Mouse (Mus musculus) forebrain, embryonic 16.5 days (tissue): ENCODE results near the gene Nprl3. TPM values are rescaled to one million over a fixed set of nuclear protein-coding genes. Genes with fewer than 3 reads are reported as not detected.

ENCODE experiments used
- ATAC-seq: fragments of 200-750 bp; cut with Nextera tagmentation; 2 replicates; pipeline ENCODE4 v1.8.0; 2017; ENCODE audit warnings: mild to moderate bottlenecking, moderate library complexity
- H3K27ac ChIP-seq: fragments of 300-500 bp; sonication (generic); 2 replicates; pipeline ENCODE4 v1.5.1; 2014; ENCODE audit warnings: low read length, control low read depth
- H3K27me3 ChIP-seq: fragments of 300-500 bp; sonication (generic); replicated peaks from 2 replicates; pipeline ENCODE4 v1.6.1; 2014; ENCODE audit warnings: low read length; ENCODE audit not compliant: control insufficient read depth, insufficient read depth
- H3K36me3 ChIP-seq: fragments of 300-500 bp; sonication (generic); 2 replicates; pipeline ENCODE4 v1.6.1; 2014; ENCODE audit not compliant: control insufficient read depth, insufficient read depth
- H3K4me1 ChIP-seq: fragments of 300-500 bp; sonication (generic); replicated peaks from 2 replicates; pipeline ENCODE4 v1.6.1; 2014; ENCODE audit warnings: low read length; ENCODE audit not compliant: control insufficient read depth, insufficient read depth
- H3K4me2 ChIP-seq: fragments of 300-500 bp; sonication (generic); 2 replicates; pipeline ENCODE4 v1.6.1; 2014; ENCODE audit warnings: mild to moderate bottlenecking, low read length, control low read depth
- H3K4me3 ChIP-seq: fragments of 300-500 bp; sonication (generic); replicated peaks from 2 replicates; pipeline ENCODE4 v1.5.1; 2014; ENCODE audit warnings: mild to moderate bottlenecking, low read length, control low read depth
- H3K9ac ChIP-seq: fragments of 300-500 bp; sonication (generic); replicated peaks from 2 replicates; pipeline ENCODE4 v1.6.1; 2014; ENCODE audit warnings: low read depth, low read length, control low read depth
- H3K9me3 ChIP-seq: fragments of 300-500 bp; sonication (generic); 2 replicates; pipeline ENCODE4 v1.6.1; 2016; ENCODE audit warnings: low read length; ENCODE audit not compliant: control insufficient read depth
- WGBS: fragments of 180-500 bp; shearing (Covaris S2); extraction: QIAGEN DNeasy Blood & Tissue Kit; methylation state at CpG from one replicate; pipeline ENCODE4 v1.1.7; 2014; 5-methylcytosine and 5-hydroxymethylcytosine counted together
- polyA plus RNA-seq: library from polyadenylated mRNA; unstranded; fragments of >200 nt; fragmentation: Nextera tagmentation; extraction: Ambion mirVana; gene quantifications from 2 replicates; pipeline ENCODE4 v1.2.1, GENCODE M21; 2015

Gene Nprl3
- polyA plus RNA-seq, 1 experiment from 2014 or later: 56.7 TPM

GRCm38 (mm10) chr11:32224468-32225139 is 42.9 kb downstream of the Nprl3 start:
- WGBS: 25% methylated on average over 4 of the region's 4 CpGs
- no peaks in the 10 kb centered on the region for H3K9me3 ChIP-seq
- H3K36me3 ChIP-seq: no peaks in the 10 kb centered on the region
- peak; percentile 24 for ATAC-seq
- H3K4me1 ChIP-seq: peaks cover 44% of the 10 kb centered on the region
- H3K27me3 ChIP-seq: peaks cover 17% of the 10 kb centered on the region
- H3K4me2 ChIP-seq: no peak overlapping the region
- no peak overlapping the region for H3K9ac ChIP-seq
- H3K4me3 ChIP-seq: no peak overlapping the region
- H3K27ac ChIP-seq: peak overlapping the region; percentile 64

- peaks cover 17% of the 10 kb centered on the region for H3K27me3 ChIP-seq
- no peak for ATAC-seq
- H3K36me3 ChIP-seq: no peaks in the 10 kb centered on the region
- H3K4me2 ChIP-seq: no peak overlapping the region
- no peak overlapping the region for H3K9ac ChIP-seq
- 78% methylated on average over 4 of the region's 4 CpGs for WGBS
- no peak overlapping the region for H3K27ac ChIP-seq
- peaks cover 44% of the 10 kb centered on the region for H3K4me1 ChIP-seq
- no peaks in the 10 kb centered on the region for H3K9me3 ChIP-seq
- H3K4me3 ChIP-seq: no peak overlapping the region
These were observed 44.1 kb downstream of the Nprl3 start for GRCm38 (mm10) chr11:32223297-32223967.

- Histone ChIP-seq H3K4me3 (peak overlapping the region; percentile 59), H3K4me1 (peaks cover 43% of the 10 kb centered on the region), H3K9me3 (no peaks in the 10 kb centered on the region), H3K4me2 (peak overlapping the region; percentile 96), H3K27ac (no peak overlapping the region), H3K36me3 (no peaks in the 10 kb centered on the region), H3K27me3 (peaks cover 17% of the 10 kb centered on the region), H3K9ac (no peak overlapping the region; the same call in 1 of the 2 replicates)
- ATAC-seq: no peak
- 8% methylated on average over 21 of the region's 21 CpGs for WGBS
These were observed 44.8 kb downstream of the Nprl3 start for GRCm38 (mm10) chr11:32222570-32223194.

- WGBS: 0% methylated on average over 58 of the region's 72 CpGs
- H3K9me3 ChIP-seq: no peaks in the 10 kb centered on the region
- H3K27ac ChIP-seq: peak within 1 kb of the TSS; percentile 42; the same call in 1 of the 2 replicates
- peak within 1 kb of the TSS; percentile 72 for H3K9ac ChIP-seq
- H3K4me3 ChIP-seq: peak within 1 kb of the TSS; percentile 59
- H3K36me3 ChIP-seq: no peaks in the 10 kb centered on the region
- H3K4me2 ChIP-seq: peak within 1 kb of the TSS; percentile 96
- H3K4me1 ChIP-seq: peaks cover 39% of the 10 kb centered on the region
- peak; percentile 32; the same call in 1 of the 2 replicates for ATAC-seq
- peaks cover 17% of the 10 kb centered on the region for H3K27me3 ChIP-seq
These were observed 45.5 kb downstream of the Nprl3 start, which contains the start of gene Rhbdf1 for GRCm38 (mm10) chr11:32221951-32222409. Gene Rhbdf1, minus strand, starts transcription at chr11:32222300.

GRCm38 (mm10) chr11:32221225-32221950 is 46.1 kb downstream of the Nprl3 start:
- H3K9ac ChIP-seq: peak overlapping the region; percentile 72
- H3K27ac ChIP-seq: peak overlapping the region; percentile 42; the same call in 1 of the 2 replicates
- H3K27me3 ChIP-seq: peaks cover 17% of the 10 kb centered on the region
- WGBS: under 1% methylated on average over 46 of the region's 46 CpGs
- no peaks in the 10 kb centered on the region for H3K36me3 ChIP-seq
- peak overlapping the region; percentile 96 for H3K4me2 ChIP-seq
- no peak for ATAC-seq
- peaks cover 36% of the 10 kb centered on the region for H3K4me1 ChIP-seq
- H3K4me3 ChIP-seq: peak overlapping the region; percentile 59
- no peaks in the 10 kb centered on the region for H3K9me3 ChIP-seq

- peaks cover 33% of the 10 kb centered on the region for H3K4me1 ChIP-seq
- H3K9ac ChIP-seq: 0 out of 2 replicates have a peak overlapping the region, but pooled peaks have one; percentile 3
- no peaks in the 10 kb centered on the region for H3K9me3 ChIP-seq
- H3K27me3 ChIP-seq: peaks cover 17% of the 10 kb centered on the region
- ATAC-seq: peak; percentile 3; the same call in 1 of the 2 replicates
- 32% methylated on average over 10 of the region's 10 CpGs for WGBS
- peak overlapping the region; percentile 59 for H3K4me3 ChIP-seq
- H3K27ac ChIP-seq: no peak overlapping the region
- H3K4me2 ChIP-seq: peak overlapping the region; percentile 96
- H3K36me3 ChIP-seq: no peaks in the 10 kb centered on the region
These were observed 46.8 kb downstream of the Nprl3 start for GRCm38 (mm10) chr11:32220607-32221224.

- Histone ChIP-seq H3K9me3 (no peaks in the 10 kb centered on the region), H3K4me1 (peaks cover 22% of the 10 kb centered on the region), H3K36me3 (no peaks in the 10 kb centered on the region), H3K4me3 (no peak overlapping the region), H3K27me3 (peaks cover 17% of the 10 kb centered on the region), H3K4me2 (no peak overlapping the region), H3K9ac (no peak overlapping the region), H3K27ac (no peak overlapping the region)
- no peak for ATAC-seq
- 83% methylated on average over 10 of the region's 10 CpGs for WGBS
These were observed 48.2 kb downstream of the Nprl3 start for GRCm38 (mm10) chr11:32219287-32219686.

- Histone ChIP-seq H3K9me3 (no peaks in the 10 kb centered on the region), H3K27ac (no peak overlapping the region), H3K4me2 (no peak overlapping the region), H3K9ac (no peak overlapping the region), H3K27me3 (peaks cover 13% of the 10 kb centered on the region), H3K4me3 (no peak overlapping the region), H3K36me3 (no peaks in the 10 kb centered on the region), H3K4me1 (peaks cover 22% of the 10 kb centered on the region)
- ATAC-seq: no peak
- WGBS: 51% methylated on average over 6 of the region's 6 CpGs
These were observed 48.9 kb downstream of the Nprl3 start for GRCm38 (mm10) chr11:32218501-32219050.
